Mouse (Mus musculus) spleen, adult 12 weeks (tissue): ENCODE data around the gene D630039A03Rik.

Experiments
- DNase-seq: peaks from one replicate; pipeline ENCODE4 v3.0.0; 2022; ENCODE audit warnings: low spot score

Gene D630039A03Rik

DNA sequence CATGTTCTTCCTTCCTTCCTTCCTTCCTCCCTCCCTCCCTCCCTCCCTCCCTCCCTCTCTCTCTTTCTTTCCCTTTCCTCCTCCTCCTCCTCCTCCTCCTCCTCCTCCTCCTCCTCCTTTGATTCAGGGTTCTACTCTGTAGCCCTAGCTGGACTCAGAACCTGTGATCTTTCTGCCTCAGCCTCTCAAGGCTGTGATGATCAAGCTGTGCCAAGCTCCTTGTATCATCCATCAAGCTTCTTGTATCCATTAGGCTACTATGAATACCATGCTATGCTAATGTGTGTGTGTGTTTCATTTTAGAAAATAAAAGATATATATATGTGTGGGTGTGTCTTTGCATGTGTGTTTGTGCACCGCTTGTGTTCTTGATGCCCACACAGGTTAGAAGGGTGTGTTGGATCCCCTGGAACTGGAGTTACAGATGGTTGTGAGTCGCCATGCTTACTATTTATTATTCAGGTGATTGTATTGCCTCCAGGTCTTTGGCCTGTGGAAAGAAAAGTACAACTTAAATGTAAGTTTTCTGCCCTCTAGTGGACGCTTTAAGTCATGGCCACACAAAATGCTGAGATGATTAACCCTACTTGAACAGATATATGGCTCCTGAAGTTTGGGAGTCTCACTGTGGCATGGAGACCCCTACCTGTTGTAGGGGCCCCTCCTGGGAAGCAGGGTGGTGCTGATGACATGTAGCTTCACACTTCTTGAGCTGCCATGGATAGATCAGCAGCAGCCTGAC lies 11.5 kb upstream of the D630039A03Rik start:
- no peak for DNase-seq

DNA sequence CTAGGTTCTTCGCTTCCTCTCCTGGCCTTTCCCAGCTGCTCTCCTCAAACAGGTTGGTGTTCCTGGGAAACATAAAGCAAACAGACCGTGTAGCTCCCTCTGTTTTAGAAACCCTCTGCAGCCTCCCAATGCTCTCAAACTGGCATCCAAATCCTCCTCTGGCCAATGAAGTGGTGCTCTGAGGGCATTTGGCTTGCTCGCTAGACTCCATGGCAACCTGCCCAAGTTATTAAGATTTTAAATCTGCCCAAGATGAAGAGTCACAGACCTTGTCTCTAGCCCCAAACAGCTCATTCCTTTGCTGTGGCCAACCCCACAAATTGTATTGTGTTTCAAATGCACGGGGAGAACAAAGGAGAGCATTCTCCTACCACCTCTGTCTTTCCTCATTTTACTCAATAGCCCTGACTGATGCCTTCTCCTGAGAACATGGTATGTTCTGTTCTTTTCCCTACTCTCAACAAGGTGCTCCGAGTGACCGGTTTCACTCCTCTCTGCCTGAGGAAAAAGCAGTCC lies 8.5 kb upstream of the D630039A03Rik start:
- DNase-seq, result no peak

- DNase-seq, result no peak
These were observed 6.1 kb upstream of the D630039A03Rik start for GRCm38 (mm10) chr4:57922171-57922570.

DNA sequence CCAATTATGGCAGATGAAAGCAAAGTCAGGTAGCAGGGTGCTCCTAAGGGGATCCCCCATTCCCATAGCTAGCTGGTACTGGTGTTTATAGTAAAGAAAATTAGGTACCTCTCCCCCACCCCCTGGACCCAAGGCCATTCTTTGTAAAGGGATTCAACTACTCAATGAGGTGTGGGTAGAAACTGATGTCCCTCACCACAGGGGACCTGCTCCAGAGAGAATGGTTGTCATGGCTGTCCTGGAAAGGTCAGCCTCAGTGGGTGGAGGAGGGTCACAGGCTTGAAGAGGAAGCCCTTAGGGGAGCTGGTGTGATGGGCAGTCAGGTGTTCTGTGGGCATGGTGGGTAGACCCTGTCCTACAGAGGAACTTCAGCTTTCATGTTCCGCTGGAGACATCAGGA lies 4.4 kb upstream of the D630039A03Rik start:
- DNase-seq, result no peak

DNA sequence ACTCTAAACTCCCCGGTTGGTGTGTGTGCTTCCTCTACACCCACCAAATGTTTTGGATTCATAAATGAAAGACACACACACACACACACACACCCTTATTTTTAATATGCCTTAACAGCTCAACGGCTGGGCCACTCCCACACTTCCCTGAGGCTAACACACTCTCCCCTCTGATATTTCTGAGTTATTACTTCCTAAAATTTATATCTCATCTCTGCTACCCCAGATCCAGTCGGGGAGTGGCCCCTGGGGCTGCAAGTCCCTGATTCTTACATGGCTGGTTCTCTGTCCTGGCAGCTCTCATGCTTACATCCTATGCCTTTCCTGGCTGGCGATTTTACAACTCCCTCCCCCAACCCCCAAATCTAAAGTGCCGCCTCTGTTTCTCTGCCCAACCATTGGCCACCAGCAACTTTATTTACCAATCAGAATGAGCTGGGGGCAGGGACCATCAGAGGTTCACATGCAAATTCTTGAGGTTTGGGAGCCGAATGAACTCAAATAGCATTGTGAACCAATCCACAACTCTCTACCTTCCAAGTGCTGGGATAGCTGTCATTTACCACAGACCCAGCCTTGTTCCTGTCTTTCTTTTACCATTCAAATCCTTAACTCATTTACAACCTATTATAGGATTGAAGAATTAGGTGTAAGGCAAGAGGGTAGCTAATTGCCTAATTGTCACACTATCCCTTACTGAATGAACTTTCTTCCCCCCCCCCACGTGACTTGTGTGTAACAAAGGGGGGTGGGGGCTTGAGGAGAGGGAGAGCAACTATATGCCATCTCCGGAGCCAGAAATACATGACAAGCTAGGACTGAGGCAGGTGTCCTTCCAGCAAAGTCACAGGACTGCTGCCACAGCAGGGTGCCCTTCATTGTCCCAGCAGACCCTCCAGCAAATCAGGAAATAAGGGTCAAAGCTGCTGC lies 3.7 kb upstream of the D630039A03Rik start:
- DNase-seq, result no peak

GRCm38 (mm10) chr4:57916711-57917110 lies 614 bp upstream of the D630039A03Rik start:
- DNase-seq, result no peak

GRCm38 (mm10) chr4:57915216-57915965 lies 706 bp downstream of the D630039A03Rik start:
- DNase-seq, result no peak

GRCm38 (mm10) chr4:57914193-57915190 lies 1.6 kb downstream of the D630039A03Rik start:
- DNase-seq, result no peak

GRCm38 (mm10) chr4:57913021-57913420 lies 3.1 kb downstream of the D630039A03Rik start:
- no peak for DNase-seq

- DNase-seq, result no peak
These were observed 7.2 kb downstream of the D630039A03Rik start for GRCm38 (mm10) chr4:57908860-57909259.

- DNase-seq, result no peak
These were observed 9.4 kb downstream of the D630039A03Rik start for GRCm38 (mm10) chr4:57906708-57907107.

- no peak for DNase-seq
These were observed 11.5 kb downstream of the D630039A03Rik start for GRCm38 (mm10) chr4:57904638-57905037.

DNA sequence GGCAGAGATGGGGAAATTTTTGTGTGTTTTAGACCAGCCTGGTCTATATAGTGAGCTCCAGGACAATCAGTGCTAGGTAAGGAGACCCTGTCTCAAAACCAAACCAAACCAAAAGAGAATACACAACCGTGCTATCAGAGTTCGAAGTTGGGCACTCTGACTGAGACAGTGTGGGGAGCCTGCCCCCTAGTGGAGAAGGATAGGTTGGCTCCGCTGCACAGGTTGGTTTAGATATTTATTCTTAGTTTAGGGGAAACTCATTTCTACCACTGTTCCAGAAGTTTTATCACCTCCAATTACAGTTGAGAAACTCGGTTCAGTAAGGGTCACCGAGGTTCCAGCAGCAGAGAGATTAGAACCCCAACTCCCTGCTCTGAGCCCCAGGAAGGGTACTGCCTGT lies 11.9 kb downstream of the D630039A03Rik start:
- DNase-seq, result peak; percentile 29

GRCm38 (mm10) chr4:57902619-57903018 lies 13.5 kb downstream of the D630039A03Rik start:
- DNase-seq, result no peak

GRCm38 (mm10) chr4:57901210-57901609 lies 14.9 kb downstream of the D630039A03Rik start:
- DNase-seq, result no peak

GRCm38 (mm10) chr4:57896631-57897030 lies 19.5 kb downstream of the D630039A03Rik start:
- no peak for DNase-seq

DNA sequence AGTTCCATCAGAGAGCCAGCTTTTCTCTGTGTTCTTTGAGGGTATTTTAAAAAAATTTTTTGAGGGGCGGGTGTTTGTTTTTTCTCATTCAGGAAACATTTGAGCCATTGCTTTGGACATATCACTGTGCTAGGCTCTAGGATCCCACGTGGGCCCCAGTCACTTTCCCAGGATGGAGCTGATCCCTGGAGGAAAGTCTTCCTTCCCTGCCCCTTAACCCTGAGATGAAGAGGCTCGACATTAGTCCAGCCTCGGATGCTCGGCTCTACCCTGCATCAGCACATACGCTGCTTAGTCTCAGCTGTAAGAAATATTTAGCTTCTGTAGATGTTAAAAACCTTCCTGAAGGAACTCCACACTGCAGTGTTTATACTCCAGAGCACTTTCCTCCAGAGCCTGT lies 20.2 kb downstream of the D630039A03Rik start:
- DNase-seq, result no peak

DNA sequence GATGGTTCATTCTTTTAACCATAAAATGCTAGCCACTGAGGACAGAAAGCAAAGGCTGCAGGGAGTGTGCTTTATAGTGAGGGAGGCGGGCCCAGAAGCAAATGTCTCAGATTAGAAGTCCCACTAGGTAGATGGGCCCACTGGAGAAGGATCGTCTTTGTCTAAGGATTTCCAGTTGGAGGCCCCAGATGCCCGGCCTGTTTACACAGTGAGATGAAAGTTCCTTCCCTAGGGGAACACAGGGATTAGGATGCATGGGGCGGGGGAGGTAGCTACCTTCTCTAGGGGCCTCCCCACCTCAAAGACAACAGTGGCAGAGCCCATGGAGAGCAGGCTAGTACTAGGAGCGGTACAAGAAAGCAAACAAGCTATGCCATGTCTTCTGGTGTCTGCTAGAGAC lies 21.0 kb downstream of the D630039A03Rik start:
- DNase-seq, result no peak

- DNase-seq, result no peak
These were observed 24.0 kb downstream of the D630039A03Rik start for GRCm38 (mm10) chr4:57892001-57892586.

GRCm38 (mm10) chr4:57889773-57890172 lies 26.3 kb downstream of the D630039A03Rik start:
- no peak for DNase-seq
